Mouse (Mus musculus): Measurements from ENCODE around the gene Wdr25.

GRCm38 (mm10) chr12:108916447-108917042 is 23.1 kb downstream of the Wdr25 start:
- TF ChIP-seq CTCF (IDR thresholded peaks at IDR 0.05; ENCODE audit: low read depth, low read length) (no peak), POLR2A (IDR thresholded peaks at IDR 0.05; ENCODE audit: borderline replicate concordance, low read depth, low read length) (no peak)

Data from bone marrow macrophage, adult 2 months (primary cell).